Mouse (Mus musculus) embryo, embryonic 10.5 days (tissue): ENCODE measurements around the gene Olfr1066.
"Not testable (repeated sequence)": the region's sequence is repeated elsewhere in the genome, so short reads cannot be mapped to it uniquely, and the experiment has no call there.

Experiments
- DNase-seq: peaks from one replicate; pipeline ENCODE4 v3.0.0-alpha.2; 2015; ENCODE audit warnings: low spot score

Olfr1066 gene

DNA sequence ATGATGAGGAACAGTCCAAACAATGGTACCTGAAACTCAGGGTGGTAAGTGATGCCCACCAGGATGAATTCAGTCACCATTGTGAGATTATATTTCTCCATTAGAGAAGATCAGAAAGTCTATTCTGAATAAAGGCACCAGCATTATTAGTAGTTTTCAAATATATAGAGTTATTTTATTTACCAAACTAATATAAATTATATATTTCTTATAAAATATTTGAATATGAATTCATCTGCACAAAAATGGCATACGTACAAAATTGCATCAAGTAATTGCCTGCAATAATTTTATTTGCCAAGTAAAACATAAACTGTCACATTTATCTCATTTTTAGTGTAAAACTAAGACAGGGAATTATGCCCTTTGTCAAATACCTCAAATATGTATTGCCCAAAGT is at the start of gene Olfr1066:
Gene Olfr1066 (minus strand): TSS at position 101 of the 400 bp plus-strand sequence.
- DNase-seq, result no peak

DNA sequence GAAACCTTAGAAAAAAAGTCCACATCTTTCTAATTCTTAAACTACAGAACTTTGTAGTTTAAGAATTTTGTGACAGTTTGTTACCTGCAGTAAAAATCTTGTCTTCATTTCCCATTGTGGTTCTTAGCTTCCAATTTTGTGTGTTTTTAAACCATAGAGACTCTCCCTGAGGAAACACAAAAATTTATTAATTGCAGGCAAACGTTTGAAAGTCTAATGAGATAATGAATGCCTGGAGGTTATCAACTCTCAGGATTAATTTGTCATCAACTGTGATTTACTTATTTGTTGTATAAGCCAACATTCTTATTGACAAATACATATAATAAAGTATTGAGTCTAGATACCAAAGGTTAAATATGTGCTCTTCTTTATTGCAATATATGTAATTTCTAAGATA is 31.2 kb upstream of the Olfr1066 start, which contains the start of gene Olfr228:
Gene Olfr228 (minus strand): TSS at position 101 of the 400 bp plus-strand sequence.
- DNase-seq, result no peak

DNA sequence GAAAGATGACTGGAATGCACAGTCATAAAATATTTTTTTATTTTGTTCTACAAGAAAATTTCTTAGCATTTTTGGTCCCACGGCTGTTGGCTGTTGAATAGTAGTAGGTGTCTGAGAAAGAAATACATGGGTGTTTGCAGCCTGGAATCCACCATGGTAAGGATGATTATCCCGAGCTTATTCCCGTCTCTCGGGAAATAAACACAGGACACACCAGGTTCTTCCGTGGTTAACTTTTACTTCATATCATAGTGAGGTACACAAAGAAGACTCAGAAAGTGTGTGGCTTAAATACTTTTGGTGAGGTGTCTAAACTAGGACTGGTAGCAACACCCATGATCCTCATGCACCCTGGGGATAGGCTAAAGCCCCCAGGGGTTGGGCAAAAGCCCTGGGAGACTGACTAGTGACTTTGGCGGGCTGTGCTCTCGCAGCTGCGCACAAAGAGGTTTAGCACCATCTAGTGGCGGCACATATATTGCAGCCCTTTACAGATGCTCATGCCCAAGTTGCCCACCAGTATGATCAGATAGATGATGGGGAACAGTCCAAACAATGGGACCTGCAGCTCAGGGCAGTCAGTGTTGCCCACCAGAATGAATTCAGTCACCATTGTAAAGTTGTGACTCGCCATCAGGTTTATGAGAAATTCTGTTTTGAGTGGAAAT is 8.5 kb upstream of the Olfr1066 start:
- peak; percentile 77 for DNase-seq

DNA sequence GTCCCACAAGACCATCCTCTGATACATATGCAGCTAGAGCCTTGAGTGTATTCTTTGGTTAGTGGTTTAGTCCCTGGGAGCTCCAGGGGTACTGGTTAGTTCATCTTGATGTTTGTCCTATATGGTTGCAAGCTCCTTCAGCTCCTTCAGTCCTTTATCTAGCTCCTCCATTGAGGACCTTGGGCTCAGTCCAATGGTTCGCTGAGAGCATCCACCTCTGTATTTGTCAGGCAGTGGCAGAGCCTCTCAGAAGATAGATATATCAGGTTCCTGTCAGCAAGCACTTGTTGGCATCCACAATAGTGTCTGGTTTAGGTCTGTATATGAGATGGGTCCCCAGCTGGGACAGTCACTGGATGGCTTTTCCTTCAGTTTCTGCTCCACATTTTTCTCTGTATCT is 4.4 kb upstream of the Olfr1066 start:
- no peak for DNase-seq

DNA sequence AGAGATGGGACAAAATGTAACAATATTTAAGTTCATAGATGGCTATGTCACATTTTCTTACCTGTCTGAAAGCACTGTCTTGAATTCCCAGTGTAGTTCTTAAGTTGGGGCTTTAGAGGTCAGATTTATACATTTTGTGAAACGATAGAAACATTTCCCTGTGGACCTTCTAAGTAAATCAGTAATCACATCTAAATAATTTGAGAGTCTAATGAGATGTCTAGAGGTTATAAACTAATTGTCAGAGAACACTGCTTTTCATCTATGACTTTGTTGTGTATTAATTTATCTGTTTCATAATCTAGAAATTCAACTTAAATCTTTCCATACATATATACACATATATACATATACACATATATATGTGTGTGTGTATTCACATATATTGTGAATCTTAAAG is 5.6 kb downstream of the Olfr1066 start, which contains the start of gene Olfr1065:
Gene Olfr1065 (minus strand): TSS at position 101 of the 400 bp plus-strand sequence.
- not testable (repeated sequence) for DNase-seq

DNA sequence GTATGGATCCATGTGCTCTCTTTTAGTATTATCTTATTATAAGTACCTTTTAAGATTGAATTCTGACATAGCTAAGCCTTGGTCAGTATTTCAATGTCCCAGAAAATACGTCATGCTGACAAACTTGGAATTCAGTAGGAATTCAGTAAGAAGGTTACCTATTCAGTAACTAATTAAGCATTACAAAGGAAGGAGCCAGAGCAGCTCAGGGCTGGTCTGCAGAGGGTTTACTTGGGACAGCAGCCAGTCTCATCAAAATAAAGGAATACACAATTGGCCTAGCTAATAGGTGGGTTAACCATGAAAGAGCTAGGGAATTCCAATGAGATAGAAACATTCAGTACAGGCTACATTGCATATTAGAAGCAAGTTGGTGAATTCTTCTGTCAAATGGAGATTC is 14.0 kb downstream of the Olfr1066 start:
- not testable (repeated sequence) for DNase-seq

DNA sequence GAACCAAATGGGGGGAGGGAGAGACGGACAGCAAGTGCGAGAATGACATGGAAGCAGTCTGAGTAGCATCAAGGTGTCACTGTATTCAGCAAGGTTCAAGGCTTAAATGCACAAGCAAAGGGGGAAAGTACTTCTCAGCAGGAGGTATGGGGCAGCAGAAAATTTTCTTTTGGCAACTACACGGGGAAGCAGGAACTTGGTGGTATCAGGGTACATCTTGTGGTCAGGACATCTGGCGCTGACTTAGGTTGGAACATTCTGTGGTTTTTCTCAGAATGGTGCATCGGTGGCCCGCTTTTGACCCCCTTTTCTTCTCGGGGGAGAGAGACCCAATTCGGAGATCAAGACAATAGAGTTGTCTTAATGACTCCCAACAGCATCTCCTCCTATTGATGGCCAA is 27.6 kb downstream of the Olfr1066 start:
- not testable (repeated sequence) for DNase-seq

DNA sequence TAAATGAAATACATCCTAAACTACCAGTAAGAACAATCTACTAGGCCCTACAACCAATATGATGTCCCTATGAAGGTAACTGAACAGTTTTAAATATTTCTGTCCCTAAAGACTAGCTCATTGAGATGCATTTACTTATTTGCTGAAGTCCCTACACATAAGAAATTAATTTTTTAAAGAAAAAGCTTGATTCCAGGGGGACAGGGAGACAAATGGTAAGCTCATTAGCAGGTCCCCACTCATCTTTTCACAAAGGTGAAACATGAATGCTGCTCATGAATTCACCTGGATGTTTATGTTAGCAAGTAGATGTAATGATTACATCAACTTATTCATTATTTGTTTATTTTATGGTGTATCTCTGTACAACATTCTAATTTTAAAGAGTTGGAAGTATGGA is 29.4 kb downstream of the Olfr1066 start, which contains the start of gene Olfr1062:
Gene Olfr1062 (minus strand): TSS at position 101 of the 400 bp plus-strand sequence.
- DNase-seq, result not testable (repeated sequence)

DNA sequence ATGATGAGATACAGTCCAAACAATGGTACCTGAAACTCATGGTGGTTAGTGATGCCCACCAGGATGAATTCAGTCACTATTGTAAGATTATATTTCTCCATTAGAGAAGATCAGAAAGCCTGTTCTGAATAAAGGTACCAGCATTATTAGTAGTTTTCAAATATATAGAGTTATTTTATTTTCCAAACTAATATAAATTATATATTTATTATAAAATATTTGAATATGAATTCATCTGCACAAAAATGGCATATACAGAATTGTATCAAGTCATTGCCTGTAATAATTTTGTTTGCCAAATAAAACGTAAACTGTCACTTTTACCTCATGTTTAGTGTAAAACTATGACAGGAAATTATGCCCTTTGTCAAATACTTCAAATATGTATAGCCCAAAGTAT is 42.1 kb downstream of the Olfr1066 start, which contains the start of gene Olfr1061:
Gene Olfr1061 (minus strand): TSS at position 101 of the 400 bp plus-strand sequence.
- no peak for DNase-seq
